ENCODE assay signal across 13 mouse cellular contexts in genomic region chr4:139737035-139737434, GRCm38 (mm10).
A peak's percentile ranks its signal among the peaks of the same experiment; 100 is the strongest.
DNase-seq lines count a peak whose midpoint lies in the region.
"Had no signal": no experiment of that assay in that cellular context is flagged by ENCODE, and none has a peak within 500 bp of the region (broad histone marks: within the 10 kb centered on the region; RNA-seq: fewer than 3 reads in every experiment).

No protein-coding gene starts in this region.

- peak; percentile 37 to 59 for DNase-seq in frontal cortex, postnatal 10 days (ENCODE audit: low spot score in 2 of 2)
- peak; percentile 21 to 39 for DNase-seq in layer of hippocampus, adult 8-10 months (ENCODE audit: low spot score in 2 of 2)
- DNase-seq in left cerebral cortex, postnatal 10 days (ENCODE audit: extremely low spot score in 1 of 2, low spot score in 2 of 2), result peak; percentile 42 to 63
- DNase-seq in right cerebral cortex, postnatal 36 days (ENCODE audit: low spot score in 2 of 2), result peak; percentile 74 to 81
- DNase-seq in adrenal gland, postnatal 36 days, result no peak
- DNase-seq in kidney, postnatal 36 days, result no peak
- DNase-seq in adrenal gland, adult 8-10 months, result no peak
- DNase-seq: adrenal gland, postnatal 14 days; cerebellum, adult 9-11 months; heart, postnatal 4 days; kidney, adult 9 months; liver, embryonic 13.5 days; spleen, adult 18-20 months had no signal

- intact Hi-C loops in left cerebral cortex, postnatal 10 days (cut with DNase I), result no loop called here

Comparison
In these comparisons a context has a peak if more than half of its experiments do, and no peak if none do; other contexts are left out.
1. DNase-seq: peak in frontal cortex, postnatal 10 days (2 of 2), layer of hippocampus, adult 8-10 months (2 of 2), left cerebral cortex, postnatal 10 days (2 of 2) and right cerebral cortex, postnatal 36 days (2 of 2); none in adrenal gland, postnatal 36 days (0 of 2), kidney, postnatal 36 days (0 of 2) and adrenal gland, adult 8-10 months (single experiment).